Mouse (Mus musculus): ENCODE data around the gene Olfr1278. TPM values are rescaled to one million over a fixed set of nuclear protein-coding genes. Genes with fewer than 3 reads are reported as not detected.

Olfr1278 gene
- polyA plus RNA-seq (2014; fragmentation: Illumina TruSeq; extraction: RNeasy Lipid Tissue Mini Kit (QIAGEN cat#74804); ENCODE audit: low read depth, low replicate concordance) = not detected

DNA sequence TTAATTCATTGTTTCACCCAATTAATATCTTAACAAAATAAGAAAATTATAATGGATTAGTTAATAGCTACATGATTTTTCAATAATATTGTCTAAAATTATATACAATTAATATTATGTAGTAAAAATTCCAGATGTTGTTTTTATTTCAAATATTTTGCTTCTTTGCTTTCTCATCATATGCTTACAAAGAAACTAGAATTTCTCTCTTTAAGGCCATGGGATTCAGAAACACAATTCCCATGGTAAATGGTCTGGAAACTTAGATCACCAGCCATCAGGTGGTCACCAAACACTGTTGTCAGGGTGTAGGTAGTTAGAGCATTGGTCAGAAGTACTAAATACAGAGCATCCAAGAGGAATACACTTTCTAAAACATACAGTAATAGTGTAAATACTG lies at the start of gene Olfr1278:
TSS of gene Olfr1278 (plus strand) at position 301 of the 400 bp plus-strand sequence.

DNA sequence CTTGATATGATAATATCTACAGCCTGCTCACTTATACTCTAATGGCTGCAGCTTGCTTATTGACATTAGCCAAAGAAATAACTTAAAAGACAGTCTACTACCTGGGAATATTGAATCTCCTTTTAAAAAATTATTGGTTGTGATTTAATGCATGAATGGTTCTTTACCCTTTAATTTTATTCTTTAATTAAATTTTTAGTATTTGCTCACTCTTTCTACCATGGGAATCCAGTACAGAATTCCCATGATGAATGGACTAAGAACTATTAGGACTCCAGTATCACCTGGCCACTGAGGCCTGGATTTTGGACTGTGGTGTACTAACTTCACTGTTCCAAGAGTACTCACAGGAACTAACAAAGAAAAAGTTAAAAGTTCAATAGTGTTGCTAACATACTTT lies 35.7 kb upstream of the Olfr1278 start, which contains the start of gene Olfr1276:
TSS of gene Olfr1276 (plus strand) at position 301 of the 400 bp plus-strand sequence.

GRCm38 (mm10) chr2:111274006-111274405 lies 15.9 kb upstream of the Olfr1278 start, which contains the start of gene Olfr1277:
Olfr1277 (minus strand) TSS chr2:111274106.

GRCm38 (mm10) chr2:111300374-111300773 lies 10.4 kb downstream of the Olfr1278 start, which contains the start of gene Olfr1279:
Olfr1279 (plus strand) TSS chr2:111300635.

GRCm38 (mm10) chr2:111313717-111314116 lies 23.8 kb downstream of the Olfr1278 start, which contains the start of gene Olfr1280:
Olfr1280 (plus strand) TSS chr2:111314017.

DNA sequence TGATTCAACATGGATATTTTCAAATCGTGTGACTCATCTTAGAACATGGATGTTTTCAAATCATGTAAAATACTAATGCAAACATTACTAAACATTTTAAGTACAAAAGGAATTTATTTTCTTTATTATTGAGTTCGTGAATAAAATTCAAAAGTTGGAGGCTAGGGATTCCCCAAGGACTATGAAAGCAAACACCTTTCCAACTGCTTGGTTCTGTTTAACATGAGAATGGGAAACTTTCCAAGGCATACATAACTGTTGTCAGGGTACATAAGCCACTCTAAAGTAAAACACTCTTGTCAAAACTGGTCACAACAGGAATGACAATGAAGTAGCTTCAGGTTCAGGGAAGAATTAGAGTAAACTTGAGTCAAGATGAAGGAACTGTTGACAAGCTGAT lies 36.3 kb downstream of the Olfr1278 start, which contains the start of gene Olfr1281:
TSS of gene Olfr1281 (plus strand) at position 301 of the 400 bp plus-strand sequence.

DNA sequence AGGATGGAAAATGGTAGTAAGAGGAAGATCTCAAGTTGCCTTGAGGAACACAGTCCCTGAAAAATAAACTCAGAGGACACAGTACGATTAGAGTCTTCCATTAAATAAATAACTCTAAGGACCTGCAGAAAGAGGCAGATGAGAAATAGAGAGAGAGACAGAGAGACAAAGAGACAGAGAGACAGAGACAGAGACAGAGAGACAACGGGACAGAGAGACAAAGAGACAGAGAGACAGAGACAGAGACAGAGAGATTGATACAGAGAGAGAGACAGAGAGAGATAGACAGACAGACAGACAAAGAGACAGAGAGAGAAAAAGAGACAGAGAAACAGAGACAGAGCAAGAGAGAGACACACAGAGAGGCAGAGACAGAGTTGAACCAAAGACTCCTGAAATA lies 46.0 kb downstream of the Olfr1278 start, which contains the start of gene Olfr1282:
TSS of gene Olfr1282 (minus strand) at position 101 of the 400 bp plus-strand sequence.

Other genes with a start within 250 kb of the Olfr1278 start
- not detected for gene Gm13941, start 184.2 kb upstream of the Olfr1278 start, polyA plus RNA-seq (2014; fragmentation: Illumina TruSeq; extraction: RNeasy Lipid Tissue Mini Kit (QIAGEN cat#74804); ENCODE audit: low read depth, low replicate concordance)
- not detected for gene Gm15130, start 137.2 kb upstream of the Olfr1278 start, polyA plus RNA-seq (2014; fragmentation: Illumina TruSeq; extraction: RNeasy Lipid Tissue Mini Kit (QIAGEN cat#74804); ENCODE audit: low read depth, low replicate concordance)
- not detected for gene 4930430A15Rik, start 60.5 kb upstream of the Olfr1278 start, polyA plus RNA-seq (2014; fragmentation: Illumina TruSeq; extraction: RNeasy Lipid Tissue Mini Kit (QIAGEN cat#74804); ENCODE audit: low read depth, low replicate concordance)
- not detected for gene Olfr1275, start 54.9 kb upstream of the Olfr1278 start, polyA plus RNA-seq (2014; fragmentation: Illumina TruSeq; extraction: RNeasy Lipid Tissue Mini Kit (QIAGEN cat#74804); ENCODE audit: low read depth, low replicate concordance)
- gene Olfr1276, start 35.6 kb upstream of the Olfr1278 start, polyA plus RNA-seq (2014; fragmentation: Illumina TruSeq; extraction: RNeasy Lipid Tissue Mini Kit (QIAGEN cat#74804); ENCODE audit: low read depth, low replicate concordance) = not detected
- gene Olfr1277, start 16.0 kb upstream of the Olfr1278 start, polyA plus RNA-seq (2014; fragmentation: Illumina TruSeq; extraction: RNeasy Lipid Tissue Mini Kit (QIAGEN cat#74804); ENCODE audit: low read depth, low replicate concordance) = not detected
- gene Olfr1279, start 10.5 kb downstream of the Olfr1278 start, polyA plus RNA-seq (2014; fragmentation: Illumina TruSeq; extraction: RNeasy Lipid Tissue Mini Kit (QIAGEN cat#74804); ENCODE audit: low read depth, low replicate concordance) = not detected
- gene Olfr1280, start 23.9 kb downstream of the Olfr1278 start, polyA plus RNA-seq (2014; fragmentation: Illumina TruSeq; extraction: RNeasy Lipid Tissue Mini Kit (QIAGEN cat#74804); ENCODE audit: low read depth, low replicate concordance) = not detected
- gene Olfr1281, start 36.4 kb downstream of the Olfr1278 start, polyA plus RNA-seq (2014; fragmentation: Illumina TruSeq; extraction: RNeasy Lipid Tissue Mini Kit (QIAGEN cat#74804); ENCODE audit: low read depth, low replicate concordance) = not detected
- gene Olfr1282, start 45.9 kb downstream of the Olfr1278 start, polyA plus RNA-seq (2014; fragmentation: Illumina TruSeq; extraction: RNeasy Lipid Tissue Mini Kit (QIAGEN cat#74804); ENCODE audit: low read depth, low replicate concordance) = not detected
- gene Olfr1283, start 76.7 kb downstream of the Olfr1278 start, polyA plus RNA-seq (2014; fragmentation: Illumina TruSeq; extraction: RNeasy Lipid Tissue Mini Kit (QIAGEN cat#74804); ENCODE audit: low read depth, low replicate concordance) = not detected
- not detected for gene Olfr1284, start 85.4 kb downstream of the Olfr1278 start, polyA plus RNA-seq (2014; fragmentation: Illumina TruSeq; extraction: RNeasy Lipid Tissue Mini Kit (QIAGEN cat#74804); ENCODE audit: low read depth, low replicate concordance)
- gene Olfr1286, start 133.0 kb downstream of the Olfr1278 start, polyA plus RNA-seq (2014; fragmentation: Illumina TruSeq; extraction: RNeasy Lipid Tissue Mini Kit (QIAGEN cat#74804); ENCODE audit: low read depth, low replicate concordance) = not detected
- not detected for gene Olfr1287, start 159.0 kb downstream of the Olfr1278 start, polyA plus RNA-seq (2014; fragmentation: Illumina TruSeq; extraction: RNeasy Lipid Tissue Mini Kit (QIAGEN cat#74804); ENCODE audit: low read depth, low replicate concordance)
- gene Olfr1288, start 184.0 kb downstream of the Olfr1278 start, polyA plus RNA-seq (2014; fragmentation: Illumina TruSeq; extraction: RNeasy Lipid Tissue Mini Kit (QIAGEN cat#74804); ENCODE audit: low read depth, low replicate concordance) = not detected
- not detected for gene Olfr1289, start 190.7 kb downstream of the Olfr1278 start, polyA plus RNA-seq (2014; fragmentation: Illumina TruSeq; extraction: RNeasy Lipid Tissue Mini Kit (QIAGEN cat#74804); ENCODE audit: low read depth, low replicate concordance)
- not detected for gene Olfr1290, start 203.7 kb downstream of the Olfr1278 start, polyA plus RNA-seq (2014; fragmentation: Illumina TruSeq; extraction: RNeasy Lipid Tissue Mini Kit (QIAGEN cat#74804); ENCODE audit: low read depth, low replicate concordance)
- gene Olfr1291-ps1, start 207.0 kb downstream of the Olfr1278 start, polyA plus RNA-seq (2014; fragmentation: Illumina TruSeq; extraction: RNeasy Lipid Tissue Mini Kit (QIAGEN cat#74804); ENCODE audit: low read depth, low replicate concordance) = not detected
- gene Olfr1293-ps, start 235.1 kb downstream of the Olfr1278 start, polyA plus RNA-seq (2014; fragmentation: Illumina TruSeq; extraction: RNeasy Lipid Tissue Mini Kit (QIAGEN cat#74804); ENCODE audit: low read depth, low replicate concordance) = not detected